Mouse (Mus musculus) kidney, postnatal 10 days (tissue): ENCODE measurements around the gene Gucy2g.
"Not testable (repeated sequence)": the region's sequence is repeated elsewhere in the genome, so short reads cannot be mapped to it uniquely, and the experiment has no call there.

Experiments
- DNase-seq: peaks from one replicate; pipeline ENCODE4 v3.0.0; 2021; ENCODE audit warnings: mixed read lengths

Gucy2g gene

GRCm38 (mm10) chr19:55157029-55157428 lies 84.0 kb downstream of the Gucy2g start:
- DNase-seq = no peak

- no peak for DNase-seq
These were observed 88.1 kb downstream of the Gucy2g start for GRCm38 (mm10) chr19:55152983-55153382.

GRCm38 (mm10) chr19:55152274-55152673 lies 88.8 kb downstream of the Gucy2g start:
- DNase-seq = not testable (repeated sequence)

- no peak for DNase-seq
These were observed 91.4 kb downstream of the Gucy2g start for GRCm38 (mm10) chr19:55149646-55150045.

GRCm38 (mm10) chr19:55148109-55148508 lies 92.9 kb downstream of the Gucy2g start:
- no peak for DNase-seq
